Mouse (Mus musculus): ENCODE results near the gene Ipmk. TPM values are rescaled to one million over a fixed set of nuclear protein-coding genes. Genes with fewer than 3 reads are reported as not detected.
"Not testable (repeated sequence)": the region's sequence is repeated elsewhere in the genome, so short reads cannot be mapped to it uniquely, and the experiment has no call there.

Ipmk gene
- polyA plus RNA-seq, 1 experiment from 2014 or later: 8.7 TPM

- Histone ChIP-seq H3K36me3 (ENCODE audit: control insufficient read depth, insufficient read depth, low read length) (peaks cover 35% of the 10 kb centered on the region), H3K4me1 (ENCODE audit: control insufficient read depth in 2 of 2, insufficient read depth in 2 of 2, low read length in 2 of 2) (no peaks in the 10 kb centered on the region), H3K27ac (replicated peaks in 1 of 2; ENCODE audit: control insufficient read depth in 1 of 2, insufficient read depth in 1 of 2, low read depth in 2 of 2, low read length in 2 of 2) (no peak overlapping the region), H3K4me2 (ENCODE audit: low read length) (no peak overlapping the region), H3K27me3 (ENCODE audit: control insufficient read depth, insufficient read depth, low read length) (no peaks in the 10 kb centered on the region), H3K9me3 (ENCODE audit: control insufficient read depth, low read length) (no peaks in the 10 kb centered on the region), H3K4me3 (ENCODE audit: control insufficient read depth in 1 of 2, insufficient read depth in 1 of 2, low read depth in 1 of 2, low read length in 2 of 2) (no peak overlapping the region), H3K9ac (ENCODE audit: low read length) (no peak overlapping the region)
- no peak for ATAC-seq (ENCODE audit: insufficient number of reproducible peaks, insufficient read depth, low FRiP score, low read depth)
- WGBS: 85% methylated on average over 11 of the region's 11 CpGs
Observed at GRCm38 (mm10) chr10:71373706-71374105, 26.1 kb downstream of the Ipmk start.

- Histone ChIP-seq H3K4me3 (ENCODE audit: control insufficient read depth in 1 of 2, insufficient read depth in 1 of 2, low read depth in 1 of 2, low read length in 2 of 2) (no peak overlapping the region), H3K4me1 (ENCODE audit: control insufficient read depth in 2 of 2, insufficient read depth in 2 of 2, low read length in 2 of 2) (no peaks in the 10 kb centered on the region), H3K36me3 (ENCODE audit: control insufficient read depth, insufficient read depth, low read length) (peaks cover 43% of the 10 kb centered on the region), H3K4me2 (ENCODE audit: low read length) (no peak overlapping the region), H3K9ac (ENCODE audit: low read length) (no peak overlapping the region), H3K27ac (replicated peaks in 1 of 2; ENCODE audit: control insufficient read depth in 1 of 2, insufficient read depth in 1 of 2, low read depth in 2 of 2, low read length in 2 of 2) (no peak overlapping the region), H3K27me3 (ENCODE audit: control insufficient read depth, insufficient read depth, low read length) (no peaks in the 10 kb centered on the region), H3K9me3 (ENCODE audit: control insufficient read depth, low read length) (no peaks in the 10 kb centered on the region)
- no peak for ATAC-seq (ENCODE audit: insufficient number of reproducible peaks, insufficient read depth, low FRiP score, low read depth)
- 89% methylated on average over 6 of the region's 6 CpGs for whole genome bisulfite sequencing
Observed at GRCm38 (mm10) chr10:71376014-71376413, 28.5 kb downstream of the Ipmk start.

- Histone ChIP-seq H3K27ac (replicated peaks in 1 of 2; ENCODE audit: control insufficient read depth in 1 of 2, insufficient read depth in 1 of 2, low read depth in 2 of 2, low read length in 2 of 2) (no peak overlapping the region), H3K27me3 (ENCODE audit: control insufficient read depth, insufficient read depth, low read length) (no peaks in the 10 kb centered on the region), H3K36me3 (ENCODE audit: control insufficient read depth, insufficient read depth, low read length) (peaks cover 41% of the 10 kb centered on the region), H3K4me1 (ENCODE audit: control insufficient read depth in 2 of 2, insufficient read depth in 2 of 2, low read length in 2 of 2) (no peaks in the 10 kb centered on the region), H3K4me2 (ENCODE audit: low read length) (no peak overlapping the region), H3K9ac (ENCODE audit: low read length) (no peak overlapping the region), H3K9me3 (ENCODE audit: control insufficient read depth, low read length) (no peaks in the 10 kb centered on the region), H3K4me3 (ENCODE audit: control insufficient read depth in 1 of 2, insufficient read depth in 1 of 2, low read depth in 1 of 2, low read length in 2 of 2) (no peak overlapping the region)
- no peak for ATAC-seq (ENCODE audit: insufficient number of reproducible peaks, insufficient read depth, low FRiP score, low read depth)
- WGBS: 86% methylated on average over 7 of the region's 7 CpGs
Observed at GRCm38 (mm10) chr10:71380406-71380805, 32.8 kb downstream of the Ipmk start.

GRCm38 (mm10) chr10:71381471-71382033 is 34.0 kb downstream of the Ipmk start:
- 91% methylated on average over 29 of the region's 29 CpGs for WGBS
- ATAC-seq (ENCODE audit: insufficient number of reproducible peaks, insufficient read depth, low FRiP score, low read depth): no peak
- Histone ChIP-seq H3K9me3 (ENCODE audit: control insufficient read depth, low read length) (no peaks in the 10 kb centered on the region), H3K4me1 (ENCODE audit: control insufficient read depth in 2 of 2, insufficient read depth in 2 of 2, low read length in 2 of 2) (no peaks in the 10 kb centered on the region), H3K4me3 (ENCODE audit: control insufficient read depth in 1 of 2, insufficient read depth in 1 of 2, low read depth in 1 of 2, low read length in 2 of 2) (no peak overlapping the region), H3K36me3 (ENCODE audit: control insufficient read depth, insufficient read depth, low read length) (peaks cover 38% of the 10 kb centered on the region), H3K9ac (ENCODE audit: low read length) (no peak overlapping the region), H3K4me2 (ENCODE audit: low read length) (no peak overlapping the region), H3K27ac (replicated peaks in 1 of 2; ENCODE audit: control insufficient read depth in 1 of 2, insufficient read depth in 1 of 2, low read depth in 2 of 2, low read length in 2 of 2) (no peak overlapping the region), H3K27me3 (ENCODE audit: control insufficient read depth, insufficient read depth, low read length) (no peaks in the 10 kb centered on the region)

GRCm38 (mm10) chr10:71382109-71382508 is 34.5 kb downstream of the Ipmk start:
- WGBS: 77% methylated on average over 7 of the region's 7 CpGs

GRCm38 (mm10) chr10:71382858-71383551 is 35.4 kb downstream of the Ipmk start:
- Histone ChIP-seq H3K27me3 (ENCODE audit: control insufficient read depth, insufficient read depth, low read length) (no peaks in the 10 kb centered on the region), H3K27ac (replicated peaks in 1 of 2; ENCODE audit: control insufficient read depth in 1 of 2, insufficient read depth in 1 of 2, low read depth in 2 of 2, low read length in 2 of 2) (no peak overlapping the region), H3K9ac (ENCODE audit: low read length) (no peak overlapping the region), H3K4me1 (ENCODE audit: control insufficient read depth in 2 of 2, insufficient read depth in 2 of 2, low read length in 2 of 2) (no peaks in the 10 kb centered on the region), H3K4me3 (ENCODE audit: control insufficient read depth in 1 of 2, insufficient read depth in 1 of 2, low read depth in 1 of 2, low read length in 2 of 2) (no peak overlapping the region), H3K9me3 (ENCODE audit: control insufficient read depth, low read length) (no peaks in the 10 kb centered on the region), H3K36me3 (ENCODE audit: control insufficient read depth, insufficient read depth, low read length) (peaks cover 27% of the 10 kb centered on the region), H3K4me2 (ENCODE audit: low read length) (no peak overlapping the region)
- no peak for ATAC-seq (ENCODE audit: insufficient number of reproducible peaks, insufficient read depth, low FRiP score, low read depth)
- WGBS: 86% methylated on average over 8 of the region's 8 CpGs

More at GRCm38 (mm10) chr10:71382109-71382508, 34.5 kb downstream of the Ipmk start:
- Histone ChIP-seq H3K9ac (ENCODE audit: low read length) (no peak overlapping the region), H3K4me3 (ENCODE audit: control insufficient read depth in 1 of 2, insufficient read depth in 1 of 2, low read depth in 1 of 2, low read length in 2 of 2) (no peak overlapping the region), H3K9me3 (ENCODE audit: control insufficient read depth, low read length) (no peaks in the 10 kb centered on the region), H3K27me3 (ENCODE audit: control insufficient read depth, insufficient read depth, low read length) (no peaks in the 10 kb centered on the region), H3K36me3 (ENCODE audit: control insufficient read depth, insufficient read depth, low read length) (peaks cover 33% of the 10 kb centered on the region), H3K4me1 (ENCODE audit: control insufficient read depth in 2 of 2, insufficient read depth in 2 of 2, low read length in 2 of 2) (no peaks in the 10 kb centered on the region), H3K27ac (replicated peaks in 1 of 2; ENCODE audit: control insufficient read depth in 1 of 2, insufficient read depth in 1 of 2, low read depth in 2 of 2, low read length in 2 of 2) (no peak overlapping the region), H3K4me2 (ENCODE audit: low read length) (no peak overlapping the region)
- no peak for ATAC-seq (ENCODE audit: insufficient number of reproducible peaks, insufficient read depth, low FRiP score, low read depth)

GRCm38 (mm10) chr10:71383552-71383924 is 36.0 kb downstream of the Ipmk start:
- not testable (repeated sequence) for H3K27ac ChIP-seq (replicated peaks in 1 of 2; ENCODE audit: control insufficient read depth in 1 of 2, insufficient read depth in 1 of 2, low read depth in 2 of 2, low read length in 2 of 2); H3K9ac ChIP-seq (ENCODE audit: low read length); H3K4me3 ChIP-seq (ENCODE audit: control insufficient read depth in 1 of 2, insufficient read depth in 1 of 2, low read depth in 1 of 2, low read length in 2 of 2); H3K4me1 ChIP-seq (ENCODE audit: control insufficient read depth in 2 of 2, insufficient read depth in 2 of 2, low read length in 2 of 2); H3K27me3 ChIP-seq (ENCODE audit: control insufficient read depth, insufficient read depth, low read length); H3K9me3 ChIP-seq (ENCODE audit: control insufficient read depth, low read length); ATAC-seq (ENCODE audit: insufficient number of reproducible peaks, insufficient read depth, low FRiP score, low read depth); H3K4me2 ChIP-seq (ENCODE audit: low read length)
- 74% methylated on average over 6 of the region's 6 CpGs for WGBS
- H3K36me3 ChIP-seq (ENCODE audit: control insufficient read depth, insufficient read depth, low read length): peaks cover 22% of the 10 kb centered on the region

Measured in heart, embryonic 14.5 days (tissue).